Mouse (Mus musculus): ENCODE data around the gene Duox1. TPM values are rescaled to one million over a fixed set of nuclear protein-coding genes. Genes with fewer than 3 reads are reported as not detected.

The Duox1 gene
- polyA plus RNA-seq, 1 experiment from 2014 or later, result not detected

- no peak overlapping the region for H3K9ac ChIP-seq (ENCODE audit: low read depth, low read length)
- TF ChIP-seq CTCF (IDR thresholded peaks at IDR 0.05; ENCODE audit: low read depth), result no peak
- H3K4me3 ChIP-seq (replicated peaks; ENCODE audit: low read depth, low read length), result no peak overlapping the region
- no peaks in the 10 kb centered on the region for H3K9me3 ChIP-seq (replicated peaks; ENCODE audit: low read length)
- H3K27me3 ChIP-seq (ENCODE audit: insufficient read depth, low read length), result no peaks in the 10 kb centered on the region
- no peaks in the 10 kb centered on the region for H3K36me3 ChIP-seq (ENCODE audit: insufficient read depth, low read length)
- 68% methylated on average over 5 of the region's 5 CpGs for WGBS
- peaks cover 4% of the 10 kb centered on the region; the same call in 1 of the 2 replicates for H3K4me1 ChIP-seq (replicated peaks; ENCODE audit: insufficient read depth, low read length)
- H3K27ac ChIP-seq, result no peak overlapping the region; the same call in 1 of the 2 replicates
- ATAC-seq (replicated peaks; ENCODE audit: low FRiP score, low read depth) (no peak), DNase-seq (ENCODE audit: low spot score) (no peak)
- H3K4me2 ChIP-seq (ENCODE audit: low read length), result no peak overlapping the region
Measured at GRCm38 (mm10) chr2:122351156-122351930, 35.9 kb downstream of the Duox1 start.

GRCm38 (mm10) chr2:122351931-122352329 lies 36.5 kb downstream of the Duox1 start:
- ATAC-seq (replicated peaks; ENCODE audit: low FRiP score, low read depth) (no peak), DNase-seq (ENCODE audit: low spot score) (peak; percentile 30)
- H3K9ac ChIP-seq (ENCODE audit: low read depth, low read length), result no peak overlapping the region
- H3K27ac ChIP-seq, result no peak overlapping the region; the same call in 1 of the 2 replicates
- no peak overlapping the region for H3K4me2 ChIP-seq (ENCODE audit: low read length)
- no peak for TF ChIP-seq CTCF (IDR thresholded peaks at IDR 0.05; ENCODE audit: low read depth)
- no peak overlapping the region for H3K4me3 ChIP-seq (replicated peaks; ENCODE audit: low read depth, low read length)
- no peaks in the 10 kb centered on the region for H3K9me3 ChIP-seq (replicated peaks; ENCODE audit: low read length)
- H3K27me3 ChIP-seq (ENCODE audit: insufficient read depth, low read length), result no peaks in the 10 kb centered on the region
- peaks cover 4% of the 10 kb centered on the region; the same call in 1 of the 2 replicates for H3K4me1 ChIP-seq (replicated peaks; ENCODE audit: insufficient read depth, low read length)
- WGBS, result 51% methylated on average over 4 of the region's 4 CpGs
- H3K36me3 ChIP-seq (ENCODE audit: insufficient read depth, low read length), result 0 out of 2 replicates have a peak, but pooled peaks cover under 1% of the 10 kb centered on the region

- no peak for ATAC-seq (replicated peaks; ENCODE audit: low FRiP score, low read depth)
- no peak overlapping the region for H3K27ac ChIP-seq
- WGBS, result 60% methylated on average over 6 of the region's 6 CpGs
Measured at GRCm38 (mm10) chr2:122352992-122353391, 37.5 kb downstream of the Duox1 start.

GRCm38 (mm10) chr2:122353765-122354164 lies 38.3 kb downstream of the Duox1 start:
- no peak overlapping the region for H3K27ac ChIP-seq
- WGBS, result 88% methylated on average over 8 of the region's 8 CpGs
- H3K4me3 ChIP-seq (replicated peaks; ENCODE audit: low read depth, low read length), result no peak overlapping the region
- no peaks in the 10 kb centered on the region for H3K27me3 ChIP-seq (ENCODE audit: insufficient read depth, low read length)
- TF ChIP-seq CTCF (IDR thresholded peaks at IDR 0.05; ENCODE audit: low read depth), result no peak
- no peak for ATAC-seq (replicated peaks; ENCODE audit: low FRiP score, low read depth)
- no peak overlapping the region for H3K4me2 ChIP-seq (ENCODE audit: low read length)
- no peak overlapping the region for H3K9ac ChIP-seq (ENCODE audit: low read depth, low read length)
- peaks cover 4% of the 10 kb centered on the region; the same call in 1 of the 2 replicates for H3K4me1 ChIP-seq (replicated peaks; ENCODE audit: insufficient read depth, low read length)
- H3K36me3 ChIP-seq (ENCODE audit: insufficient read depth, low read length), result 0 out of 2 replicates have a peak, but pooled peaks cover 5% of the 10 kb centered on the region
- no peak for DNase-seq (ENCODE audit: low spot score)
- H3K9me3 ChIP-seq (replicated peaks; ENCODE audit: low read length), result no peaks in the 10 kb centered on the region

More at GRCm38 (mm10) chr2:122352992-122353391, 37.5 kb downstream of the Duox1 start:
- no peaks in the 10 kb centered on the region for H3K27me3 ChIP-seq (ENCODE audit: insufficient read depth, low read length)
- H3K9ac ChIP-seq (ENCODE audit: low read depth, low read length), result no peak overlapping the region
- H3K36me3 ChIP-seq (ENCODE audit: insufficient read depth, low read length), result 0 out of 2 replicates have a peak, but pooled peaks cover 5% of the 10 kb centered on the region
- peaks cover 4% of the 10 kb centered on the region; the same call in 1 of the 2 replicates for H3K4me1 ChIP-seq (replicated peaks; ENCODE audit: insufficient read depth, low read length)
- H3K4me2 ChIP-seq (ENCODE audit: low read length), result no peak overlapping the region
- H3K4me3 ChIP-seq (replicated peaks; ENCODE audit: low read depth, low read length), result no peak overlapping the region
- no peaks in the 10 kb centered on the region for H3K9me3 ChIP-seq (replicated peaks; ENCODE audit: low read length)
- no peak for TF ChIP-seq CTCF (IDR thresholded peaks at IDR 0.05; ENCODE audit: low read depth)
- DNase-seq (ENCODE audit: low spot score), result no peak

- H3K27ac ChIP-seq, result no peak overlapping the region
- 0 out of 2 replicates have a peak, but pooled peaks cover under 1% of the 10 kb centered on the region for H3K4me1 ChIP-seq (replicated peaks; ENCODE audit: insufficient read depth, low read length)
- H3K4me2 ChIP-seq (ENCODE audit: low read length), result no peak overlapping the region
- TF ChIP-seq CTCF (IDR thresholded peaks at IDR 0.05; ENCODE audit: low read depth), result no peak
- ATAC-seq (replicated peaks; ENCODE audit: low FRiP score, low read depth), result no peak
- no peaks in the 10 kb centered on the region for H3K27me3 ChIP-seq (ENCODE audit: insufficient read depth, low read length)
- DNase-seq (ENCODE audit: low spot score), result no peak
- 0 out of 2 replicates have a peak, but pooled peaks cover 5% of the 10 kb centered on the region for H3K36me3 ChIP-seq (ENCODE audit: insufficient read depth, low read length)
- H3K9me3 ChIP-seq (replicated peaks; ENCODE audit: low read length), result no peaks in the 10 kb centered on the region
- 67% methylated on average over 12 of the region's 12 CpGs for WGBS
- no peak overlapping the region for H3K4me3 ChIP-seq (replicated peaks; ENCODE audit: low read depth, low read length)
- no peak overlapping the region for H3K9ac ChIP-seq (ENCODE audit: low read depth, low read length)
Measured at GRCm38 (mm10) chr2:122354191-122354929, 38.9 kb downstream of the Duox1 start.

GRCm38 (mm10) chr2:122355389-122355788 lies 39.9 kb downstream of the Duox1 start:
- H3K9me3 ChIP-seq (replicated peaks; ENCODE audit: low read length), result no peaks in the 10 kb centered on the region
- H3K4me1 ChIP-seq (replicated peaks; ENCODE audit: insufficient read depth, low read length), result no peaks in the 10 kb centered on the region
- DNase-seq (ENCODE audit: low spot score) (no peak), ATAC-seq (replicated peaks; ENCODE audit: low FRiP score, low read depth) (no peak)
- 81% methylated on average over 5 of the region's 5 CpGs for WGBS
- no peak overlapping the region for H3K4me3 ChIP-seq (replicated peaks; ENCODE audit: low read depth, low read length)
- no peak overlapping the region for H3K9ac ChIP-seq (ENCODE audit: low read depth, low read length)
- no peak overlapping the region for H3K27ac ChIP-seq
- no peaks in the 10 kb centered on the region for H3K27me3 ChIP-seq (ENCODE audit: insufficient read depth, low read length)
- H3K36me3 ChIP-seq (ENCODE audit: insufficient read depth, low read length), result 0 out of 2 replicates have a peak, but pooled peaks cover 5% of the 10 kb centered on the region
- H3K4me2 ChIP-seq (ENCODE audit: low read length), result no peak overlapping the region
- no peak for TF ChIP-seq CTCF (IDR thresholded peaks at IDR 0.05; ENCODE audit: low read depth)

Data from kidney, postnatal 0 days (tissue).